Mouse (Mus musculus) myocyte (in vitro differentiated cells): ENCODE measurements around the gene Ccdc33.

ENCODE experiments used
- MAX ChIP-seq: IDR thresholded peaks from one replicate; pipeline ENCODE4 v1.6.1; 2011; ENCODE audit warnings: low read depth, mild to moderate bottlenecking, control low read depth
- MYOD1 ChIP-seq, 3 experiments: IDR thresholded peaks; one replicate each; pipeline ENCODE4 v1.6.1; 2011; ENCODE audit warnings: control low read depth in 2 of 3, low read depth in 2 of 3, mild to moderate bottlenecking in 2 of 3, moderate library complexity in 1 of 3; ENCODE audit not compliant: insufficient read length in 2 of 3, control insufficient read depth in 1 of 3
- POLR2A ChIP-seq: IDR thresholded peaks from one replicate; pipeline ENCODE4 v1.6.1; 2011; ENCODE audit warnings: low read depth, mild to moderate bottlenecking, control low read depth, moderate library complexity; ENCODE audit not compliant: insufficient read length
- POLR2AphosphoS2 ChIP-seq: IDR thresholded peaks from one replicate; pipeline ENCODE4 v1.6.1; 2011; ENCODE audit warnings: low read depth, control low read depth; ENCODE audit not compliant: insufficient read length

DNA sequence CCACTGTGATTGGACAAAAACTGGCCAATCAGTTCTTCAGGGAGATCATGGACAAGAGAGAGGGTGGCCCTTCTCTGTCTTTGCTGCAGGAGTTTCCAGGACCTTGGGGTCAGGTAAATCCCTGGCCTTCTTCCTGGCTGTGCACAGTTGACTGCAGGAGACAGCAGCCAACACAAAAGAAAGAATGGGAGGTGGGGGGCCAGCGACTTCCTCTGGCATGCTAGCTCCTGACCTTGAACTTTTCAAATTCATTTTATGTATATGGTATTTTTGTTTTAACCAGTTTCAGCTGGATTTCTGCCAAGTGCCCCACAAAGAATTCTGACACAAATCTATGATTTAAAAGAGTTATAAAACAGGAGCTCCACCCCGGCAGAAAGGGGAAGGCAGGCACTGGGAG lies 115.4 kb downstream of the Ccdc33 start:
- TF ChIP-seq POLR2AphosphoS2 (no peak), POLR2A (no peak), MAX (no peak), MYOD1 (IDR thresholded peaks at IDR 0.05; ENCODE audit: control insufficient read depth in 1 of 3, insufficient read length in 2 of 3, low read depth in 2 of 3) (no peak)
